ENCODE assay signal across 8 mouse cellular contexts in the genomic region with DNA sequence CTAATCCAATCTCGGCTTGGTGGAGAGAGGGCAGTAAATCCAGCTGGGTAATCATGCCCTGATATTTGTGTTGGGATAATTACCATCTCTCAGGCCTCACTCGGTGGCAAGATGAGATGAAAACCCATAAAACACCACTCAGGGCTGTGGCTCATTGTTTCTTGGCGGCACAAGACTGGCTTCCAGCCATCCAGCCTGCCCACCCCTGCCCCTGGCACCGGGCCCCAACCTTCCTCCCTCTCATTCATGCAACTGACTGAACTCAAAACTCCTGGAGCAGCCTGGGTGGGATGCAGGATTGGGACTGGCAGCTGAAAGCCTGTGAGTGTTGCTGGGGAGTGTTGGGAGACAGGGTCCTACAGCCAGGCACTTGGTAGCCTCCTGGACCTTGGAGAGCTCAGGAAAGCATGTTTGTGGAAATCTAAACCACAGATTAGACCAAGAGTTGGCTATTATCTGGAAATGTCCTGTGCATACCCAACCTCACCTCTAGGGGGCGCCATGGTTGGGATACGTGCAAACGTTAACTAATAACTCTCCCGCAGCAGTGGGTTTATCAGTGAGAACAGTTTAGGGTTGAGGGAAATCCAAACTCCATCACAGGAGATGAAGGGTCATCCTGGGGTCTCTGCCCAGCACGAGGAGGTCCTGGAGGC.
DNase-seq lines count a peak whose midpoint lies in the region; ATAC-seq and TF ChIP-seq lines count a peak whose summit lies in the region.
"Had no signal": no experiment of that assay in that cellular context is flagged by ENCODE, and none has a peak within 500 bp of the region (broad histone marks: within the 10 kb centered on the region; RNA-seq: fewer than 3 reads in every experiment).

No protein-coding gene starts in this region.

- H3K9me3 ChIP-seq in lung, embryonic 14.5 days (ENCODE audit: low read depth, low read length): no peaks in the 10 kb centered on the region
- no peaks in the 10 kb centered on the region for H3K9me3 ChIP-seq in MEL (replicated peaks; ENCODE audit: insufficient read depth, low read length)
- no peaks in the 10 kb centered on the region for H3K9me3 ChIP-seq in midbrain, postnatal 0 days (ENCODE audit: low read length)

- no peak for TF ChIP-seq EP300 in MEL (IDR thresholded peaks at IDR 0.05; ENCODE audit: low read depth in 1 of 2, low read length in 2 of 2)

- H3K27me3 ChIP-seq in lung, embryonic 14.5 days (ENCODE audit: insufficient read depth, low read length): no peaks in the 10 kb centered on the region
- no peaks in the 10 kb centered on the region for H3K27me3 ChIP-seq in MEL (ENCODE audit: control insufficient read depth in 1 of 2, insufficient read depth in 2 of 2, low read length in 2 of 2)
- H3K27me3 ChIP-seq in midbrain, postnatal 0 days (ENCODE audit: insufficient read depth, low read length): no peaks in the 10 kb centered on the region

- H3K4me1 ChIP-seq in lung, embryonic 14.5 days (ENCODE audit: insufficient read depth): no peaks in the 10 kb centered on the region
- no peaks in the 10 kb centered on the region for H3K4me1 ChIP-seq in MEL (ENCODE audit: control insufficient read depth in 1 of 2, insufficient read depth in 2 of 2, low read length in 2 of 2)
- H3K4me1 ChIP-seq in midbrain, postnatal 0 days (ENCODE audit: insufficient read depth, low read length): no peaks in the 10 kb centered on the region

- no peak overlapping the region for H3K9ac ChIP-seq in lung, embryonic 14.5 days
- H3K9ac ChIP-seq in MEL (ENCODE audit: control insufficient read depth, low read depth, low read length, poor library complexity, severe bottlenecking): no peak overlapping the region
- no peak overlapping the region for H3K9ac ChIP-seq in midbrain, postnatal 0 days (replicated peaks; ENCODE audit: low read length, poor library complexity, severe bottlenecking)

- WGBS in lung, embryonic 14.5 days: 48% methylated on average over 9 of the region's 9 CpGs
- WGBS in midbrain, postnatal 0 days: 42% methylated on average over 9 of the region's 9 CpGs

- no peak for DNase-seq in gastrocnemius, adult 2 months
- DNase-seq in gastrocnemius, postnatal 25 days: no peak
- no peak for DNase-seq in lung, embryonic 14.5 days
- DNase-seq in lung, postnatal 4 days: no peak
- no peak for DNase-seq in MEL (ENCODE audit: low read depth, low spot score)
- peak; percentile 35 for DNase-seq in midbrain, postnatal 0 days (ENCODE audit: low spot score)
- no peak for DNase-seq in ovary, postnatal 14 days (ENCODE audit: low spot score)
- DNase-seq: gastrocnemius, postnatal 14 days had no signal

- intact Hi-C loops in gastrocnemius, adult 2 months (cut with DNase I): no loop called here

- TF ChIP-seq CTCF in gastrocnemius, adult 2 months (IDR thresholded peaks at IDR 0.05): peak; percentile 34
- peak; percentile 50 for TF ChIP-seq CTCF in lung, embryonic 14.5 days (IDR thresholded peaks at IDR 0.05; ENCODE audit: low read depth)
- peak; percentile 54 to 80 (median 70) for TF ChIP-seq CTCF in MEL (IDR thresholded peaks at IDR 0.05 in 2 of 3, conservative IDR thresholded peaks at IDR 0.05 in 1 of 3; ENCODE audit: control insufficient read depth in 1 of 3, insufficient read depth in 1 of 3, low read depth in 2 of 3, low read length in 3 of 3, poor library complexity in 1 of 3, severe bottlenecking in 1 of 3)
- peak; percentile 61 for TF ChIP-seq CTCF in midbrain, postnatal 0 days (IDR thresholded peaks at IDR 0.05)

- H3K79me2 ChIP-seq in MEL (ENCODE audit: control insufficient read depth, insufficient read depth, low read length, poor library complexity): no peaks in the 10 kb centered on the region

- no peak overlapping the region for H3K4me2 ChIP-seq in lung, embryonic 14.5 days
- no peak overlapping the region for H3K4me2 ChIP-seq in midbrain, postnatal 0 days (ENCODE audit: low read depth, low read length, poor library complexity, severe bottlenecking)

- H3K27ac ChIP-seq in gastrocnemius, adult 2 months: no peak overlapping the region
- no peak overlapping the region for H3K27ac ChIP-seq in lung, embryonic 14.5 days (ENCODE audit: low read depth)
- H3K27ac ChIP-seq in MEL (ENCODE audit: control insufficient read depth, low read depth, low read length): no peak overlapping the region
- no peak overlapping the region for H3K27ac ChIP-seq in midbrain, postnatal 0 days (ENCODE audit: low read depth, low read length)

- TF ChIP-seq RAD21 in MEL (IDR thresholded peaks at IDR 0.05; ENCODE audit: low read depth, low read length): no peak; the same call in 1 of the 2 replicates

- no peaks in the 10 kb centered on the region for H3K36me3 ChIP-seq in lung, embryonic 14.5 days (ENCODE audit: insufficient read depth)
- no peaks in the 10 kb centered on the region for H3K36me3 ChIP-seq in MEL (ENCODE audit: control insufficient read depth in 1 of 2, insufficient read depth in 2 of 2, low read length in 2 of 2)
- no peaks in the 10 kb centered on the region for H3K36me3 ChIP-seq in midbrain, postnatal 0 days (ENCODE audit: insufficient read depth, low read length)

- ATAC-seq in lung, embryonic 14.5 days (ENCODE audit: insufficient read depth): no peak
- ATAC-seq in midbrain, postnatal 0 days (ENCODE audit: low FRiP score): no peak

- TF ChIP-seq POLR2A in MEL (IDR thresholded peaks at IDR 0.05; ENCODE audit: control insufficient read depth in 1 of 2, insufficient read depth in 1 of 2, low read depth in 1 of 2, low read length in 2 of 2, poor library complexity in 1 of 2): no peak

- no peak overlapping the region for H3K4me3 ChIP-seq in gastrocnemius, adult 2 months
- no peak overlapping the region for H3K4me3 ChIP-seq in lung, embryonic 14.5 days (ENCODE audit: low read depth, low read length)
- no peak overlapping the region for H3K4me3 ChIP-seq in MEL (ENCODE audit: control insufficient read depth in 1 of 2, insufficient read depth in 1 of 2, low read depth in 2 of 2, low read length in 2 of 2)
- H3K4me3 ChIP-seq in midbrain, postnatal 0 days (ENCODE audit: low read depth, low read length): no peak overlapping the region

TF ChIP-seq in MEL, 35 proteins besides CTCF, POLR2A, EP300 and RAD21:
- TF ChIP-seq USF1 (IDR thresholded peaks at IDR 0.05; ENCODE audit: low read depth, low read length) (no peak), SMC3 (IDR thresholded peaks at IDR 0.05; ENCODE audit: low read depth, low read length) (peak; percentile 30; the same call in 1 of the 2 replicates)
